Mouse (Mus musculus): ENCODE measurements around the gene Gpc6. TPM values are rescaled to one million over a fixed set of nuclear protein-coding genes. Genes with fewer than 3 reads are reported as not detected.

Gene Gpc6
- polyA plus RNA-seq, 1 experiment from 2014 or later, result 16.8 TPM

DNA sequence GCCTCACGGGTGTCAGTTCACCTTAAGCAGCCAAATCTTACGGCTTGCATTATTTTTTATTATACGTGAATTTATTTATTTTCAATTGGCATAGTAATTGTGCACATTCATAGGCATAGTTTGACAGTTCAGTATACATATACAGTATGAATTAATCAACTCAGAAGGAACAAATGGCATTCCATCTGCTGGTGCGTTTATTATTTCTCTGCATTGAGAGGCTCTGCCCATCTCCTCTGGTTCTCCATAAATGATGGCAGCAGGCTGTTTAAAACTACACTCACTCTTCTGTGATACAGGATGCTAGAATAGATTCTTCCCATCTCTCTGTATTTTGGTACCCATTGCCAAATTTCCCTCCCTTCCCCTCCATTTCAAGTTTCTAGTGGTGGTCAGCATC lies 16.7 kb downstream of the Gpc6 start:
- Histone ChIP-seq H3K4me2 (ENCODE audit: low read length) (no peak overlapping the region), H3K27me3 (ENCODE audit: control insufficient read depth, insufficient read depth, low read length) (no peaks in the 10 kb centered on the region), H3K4me3 (replicated peaks; ENCODE audit: low read depth, low read length) (no peak overlapping the region), H3K4me1 (ENCODE audit: control insufficient read depth, insufficient read depth, low read length) (no peaks in the 10 kb centered on the region), H3K9ac (replicated peaks; ENCODE audit: low read length) (no peak overlapping the region), H3K36me3 (ENCODE audit: control insufficient read depth, insufficient read depth, low read length) (no peaks in the 10 kb centered on the region), H3K9me3 (ENCODE audit: control insufficient read depth, low read length) (0 out of 2 replicates have a peak, but pooled peaks cover 4% of the 10 kb centered on the region), H3K27ac (replicated peaks; ENCODE audit: low read depth, low read length) (no peak overlapping the region)
- WGBS, result 90% methylated on average over 4 of the region's 4 CpGs
- no peak for ATAC-seq (ENCODE audit: low FRiP score, low TSS enrichment)
- no peak for DNase-seq

DNA sequence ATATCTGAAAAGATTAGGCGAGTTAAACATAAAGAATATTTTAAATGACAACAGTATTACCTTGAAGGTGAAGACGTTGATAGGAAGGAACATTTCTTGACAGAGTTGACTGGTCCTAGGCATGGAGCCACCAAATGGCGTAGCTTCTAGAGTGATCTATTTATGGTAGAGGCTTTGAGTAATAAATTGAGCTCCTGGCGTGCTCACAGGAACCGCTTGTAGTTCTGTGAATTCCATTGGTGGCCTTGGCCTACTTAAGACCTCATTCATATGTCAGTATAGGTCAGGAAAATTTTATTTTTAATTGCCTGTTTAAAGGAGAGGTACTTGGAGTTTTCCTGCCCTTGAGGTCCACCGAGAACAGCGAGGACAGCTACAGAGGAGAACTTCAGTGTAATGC lies 18.6 kb downstream of the Gpc6 start:
- no peak for DNase-seq
- no peaks in the 10 kb centered on the region for H3K4me1 ChIP-seq (ENCODE audit: control insufficient read depth, insufficient read depth, low read length)
- H3K4me2 ChIP-seq (ENCODE audit: low read length), result no peak overlapping the region
- H3K9me3 ChIP-seq (ENCODE audit: control insufficient read depth, low read length), result 0 out of 2 replicates have a peak, but pooled peaks cover 4% of the 10 kb centered on the region
- no peaks in the 10 kb centered on the region for H3K27me3 ChIP-seq (ENCODE audit: control insufficient read depth, insufficient read depth, low read length)
- H3K9ac ChIP-seq (replicated peaks; ENCODE audit: low read length), result no peak overlapping the region
- no peaks in the 10 kb centered on the region for H3K36me3 ChIP-seq (ENCODE audit: control insufficient read depth, insufficient read depth, low read length)
- no peak overlapping the region for H3K27ac ChIP-seq (replicated peaks; ENCODE audit: low read depth, low read length)
- H3K4me3 ChIP-seq (replicated peaks; ENCODE audit: low read depth, low read length), result no peak overlapping the region
- WGBS, result 97% methylated on average over 7 of the region's 7 CpGs
- ATAC-seq (ENCODE audit: low FRiP score, low TSS enrichment), result no peak

DNA sequence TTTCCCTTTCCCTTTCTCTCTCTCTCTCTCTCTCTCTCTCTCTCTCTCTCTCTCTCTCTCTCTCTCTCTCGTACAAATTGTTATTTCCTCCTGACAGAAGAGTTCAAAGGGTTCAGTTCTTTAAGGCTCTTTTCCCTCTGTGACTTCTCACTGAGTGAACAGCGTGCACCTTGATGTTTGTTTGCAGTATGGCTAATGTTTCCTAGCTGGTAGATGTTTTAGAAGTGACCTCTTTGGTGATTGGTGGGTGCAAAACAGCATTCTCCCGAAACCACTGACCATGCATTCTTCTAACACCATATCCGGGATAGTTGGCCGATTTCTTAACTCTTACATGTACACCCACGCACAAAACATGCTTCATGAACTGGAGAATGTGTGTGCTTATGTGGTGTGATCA lies 20.9 kb downstream of the Gpc6 start:
- WGBS, result 93% methylated on average over 6 of the region's 6 CpGs
- H3K4me2 ChIP-seq (ENCODE audit: low read length), result no peak overlapping the region
- no peak overlapping the region for H3K27ac ChIP-seq (replicated peaks; ENCODE audit: low read depth, low read length)
- H3K4me3 ChIP-seq (replicated peaks; ENCODE audit: low read depth, low read length), result no peak overlapping the region
- H3K27me3 ChIP-seq (ENCODE audit: control insufficient read depth, insufficient read depth, low read length), result no peaks in the 10 kb centered on the region
- no peaks in the 10 kb centered on the region for H3K36me3 ChIP-seq (ENCODE audit: control insufficient read depth, insufficient read depth, low read length)
- no peak for DNase-seq
- no peaks in the 10 kb centered on the region for H3K4me1 ChIP-seq (ENCODE audit: control insufficient read depth, insufficient read depth, low read length)
- 0 out of 2 replicates have a peak, but pooled peaks cover 4% of the 10 kb centered on the region for H3K9me3 ChIP-seq (ENCODE audit: control insufficient read depth, low read length)
- no peak overlapping the region for H3K9ac ChIP-seq (replicated peaks; ENCODE audit: low read length)
- ATAC-seq (ENCODE audit: low FRiP score, low TSS enrichment), result no peak

DNA sequence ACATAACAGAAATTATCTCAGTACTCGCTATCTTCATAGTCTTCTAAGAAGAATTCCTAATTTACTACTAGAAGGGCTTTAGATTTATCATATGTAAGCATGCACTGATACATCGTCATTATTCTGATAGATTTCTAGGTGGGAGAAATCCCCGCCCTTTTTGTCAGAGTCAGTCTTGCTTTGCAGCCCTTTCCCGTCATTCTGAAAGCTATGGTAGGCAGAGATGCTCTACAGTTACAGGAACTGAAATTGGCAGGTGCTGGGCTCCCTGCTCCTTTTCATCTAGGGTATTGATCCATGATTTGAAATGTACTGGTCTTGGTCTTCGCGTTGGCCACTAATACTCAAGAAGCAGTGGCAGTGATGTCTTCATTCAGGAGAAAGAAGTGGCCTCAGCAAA lies 22.3 kb downstream of the Gpc6 start:
- DNase-seq, result no peak
- Histone ChIP-seq H3K4me2 (ENCODE audit: low read length) (no peak overlapping the region), H3K36me3 (ENCODE audit: control insufficient read depth, insufficient read depth, low read length) (no peaks in the 10 kb centered on the region)

DNA sequence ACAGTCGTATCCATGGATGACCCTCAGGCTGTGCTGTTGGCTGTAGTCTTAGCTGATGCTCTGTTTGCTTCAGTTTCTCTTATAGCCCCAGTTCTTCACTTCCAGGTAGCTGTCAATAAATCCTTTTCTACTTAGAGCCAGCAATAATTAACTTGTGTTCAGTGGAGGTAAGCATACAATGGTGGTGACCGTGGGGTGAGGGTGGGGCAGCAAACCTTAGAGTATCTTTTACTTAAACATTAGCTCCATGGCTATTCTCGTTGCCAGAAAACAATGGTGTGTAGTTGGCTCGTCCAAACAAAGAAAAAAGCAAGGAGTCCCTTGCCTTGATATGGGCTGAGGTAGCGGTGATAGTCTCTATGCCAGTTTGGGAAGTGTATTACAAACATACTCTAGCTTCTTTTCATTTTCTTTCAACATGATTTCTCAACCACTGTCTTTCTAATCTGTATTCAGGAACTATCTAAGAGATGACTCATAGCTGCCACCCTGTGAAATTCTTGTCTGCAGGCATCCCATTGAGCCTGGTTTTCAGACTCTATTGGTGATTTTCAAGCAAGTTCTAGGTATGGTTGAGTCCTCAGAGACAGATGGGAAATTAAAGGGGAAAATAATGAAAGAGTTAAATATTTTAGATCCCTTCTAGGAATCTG lies 22.9 kb downstream of the Gpc6 start:
- ATAC-seq (ENCODE audit: low FRiP score, low TSS enrichment) (no peak), DNase-seq (no peak)
- Histone ChIP-seq H3K27ac (replicated peaks; ENCODE audit: low read depth, low read length) (no peak overlapping the region), H3K4me2 (ENCODE audit: low read length) (no peak overlapping the region), H3K9me3 (ENCODE audit: control insufficient read depth, low read length) (peaks cover 8% of the 10 kb centered on the region; the same call in 1 of the 2 replicates), H3K36me3 (ENCODE audit: control insufficient read depth, insufficient read depth, low read length) (no peaks in the 10 kb centered on the region), H3K4me3 (replicated peaks; ENCODE audit: low read depth, low read length) (no peak overlapping the region), H3K27me3 (ENCODE audit: control insufficient read depth, insufficient read depth, low read length) (no peaks in the 10 kb centered on the region), H3K4me1 (ENCODE audit: control insufficient read depth, insufficient read depth, low read length) (no peaks in the 10 kb centered on the region), H3K9ac (replicated peaks; ENCODE audit: low read length) (no peak overlapping the region)
- 94% methylated on average over 5 of the region's 5 CpGs for WGBS

More for the DNA sequence above, 22.3 kb downstream of the Gpc6 start:
- Histone ChIP-seq H3K4me3 (replicated peaks; ENCODE audit: low read depth, low read length) (no peak overlapping the region), H3K9me3 (ENCODE audit: control insufficient read depth, low read length) (peaks cover 7% of the 10 kb centered on the region; the same call in 1 of the 2 replicates), H3K9ac (replicated peaks; ENCODE audit: low read length) (no peak overlapping the region), H3K27ac (replicated peaks; ENCODE audit: low read depth, low read length) (no peak overlapping the region), H3K27me3 (ENCODE audit: control insufficient read depth, insufficient read depth, low read length) (no peaks in the 10 kb centered on the region), H3K4me1 (ENCODE audit: control insufficient read depth, insufficient read depth, low read length) (no peaks in the 10 kb centered on the region)
- 95% methylated on average over 6 of the region's 6 CpGs for WGBS
- ATAC-seq (ENCODE audit: low FRiP score, low TSS enrichment), result no peak

DNA sequence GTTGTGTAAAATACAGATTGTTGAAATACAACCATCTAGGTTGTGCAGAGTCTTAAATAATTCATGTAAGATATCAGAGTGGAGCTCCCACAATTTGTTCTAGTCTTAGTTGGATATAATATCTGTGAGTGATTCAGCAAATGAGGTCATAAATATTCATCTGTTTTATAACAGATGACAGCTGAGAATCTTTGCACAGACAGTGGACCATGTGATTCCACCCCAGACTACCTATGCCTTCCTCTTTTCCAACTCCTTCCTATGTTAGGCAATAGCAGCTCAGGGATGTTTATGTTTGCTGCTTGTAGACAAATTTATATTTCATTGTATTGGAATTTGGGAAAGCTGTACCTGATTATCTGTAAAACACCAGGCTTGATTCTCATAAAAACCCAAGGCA lies 32.0 kb downstream of the Gpc6 start:
- Histone ChIP-seq H3K36me3 (ENCODE audit: control insufficient read depth, insufficient read depth, low read length) (no peaks in the 10 kb centered on the region), H3K4me3 (replicated peaks; ENCODE audit: low read depth, low read length) (no peak overlapping the region), H3K4me2 (ENCODE audit: low read length) (no peak overlapping the region), H3K9me3 (ENCODE audit: control insufficient read depth, low read length) (peaks cover 4% of the 10 kb centered on the region; the same call in 1 of the 2 replicates), H3K27ac (replicated peaks; ENCODE audit: low read depth, low read length) (no peak overlapping the region), H3K4me1 (ENCODE audit: control insufficient read depth, insufficient read depth, low read length) (no peaks in the 10 kb centered on the region), H3K27me3 (ENCODE audit: control insufficient read depth, insufficient read depth, low read length) (no peaks in the 10 kb centered on the region), H3K9ac (replicated peaks; ENCODE audit: low read length) (no peak overlapping the region)
- ATAC-seq (ENCODE audit: low FRiP score, low TSS enrichment), result no peak
- DNase-seq, result no peak

DNA sequence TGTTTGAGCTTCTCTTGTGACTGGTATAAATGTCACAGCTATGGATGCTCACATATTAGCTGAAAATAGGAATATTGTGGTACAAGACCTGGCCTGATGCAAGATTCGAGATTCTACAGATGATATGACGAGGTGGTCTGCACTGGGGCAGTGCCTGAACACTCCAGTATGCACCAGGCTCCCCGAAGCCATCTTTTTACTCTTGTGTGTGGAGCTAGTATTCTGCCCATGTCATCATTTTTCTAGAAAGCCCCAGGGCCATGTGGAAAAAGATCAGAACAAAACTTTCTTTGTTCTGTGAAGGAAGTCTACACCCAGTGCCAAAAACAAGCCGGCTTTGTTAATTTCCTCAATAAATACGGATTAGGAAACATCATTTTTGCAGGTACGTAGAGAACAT lies 39.7 kb downstream of the Gpc6 start:
- no peaks in the 10 kb centered on the region for H3K36me3 ChIP-seq (ENCODE audit: control insufficient read depth, insufficient read depth, low read length)
- no peak overlapping the region for H3K27ac ChIP-seq (replicated peaks; ENCODE audit: low read depth, low read length)
- no peak for ATAC-seq (ENCODE audit: low FRiP score, low TSS enrichment)
- no peak overlapping the region for H3K4me3 ChIP-seq (replicated peaks; ENCODE audit: low read depth, low read length)
- no peaks in the 10 kb centered on the region for H3K27me3 ChIP-seq (ENCODE audit: control insufficient read depth, insufficient read depth, low read length)
- no peaks in the 10 kb centered on the region for H3K4me1 ChIP-seq (ENCODE audit: control insufficient read depth, insufficient read depth, low read length)
- 89% methylated on average over 6 of the region's 6 CpGs for WGBS
- H3K9me3 ChIP-seq (ENCODE audit: control insufficient read depth, low read length), result no peaks in the 10 kb centered on the region
- no peak overlapping the region for H3K9ac ChIP-seq (replicated peaks; ENCODE audit: low read length)
- DNase-seq, result no peak
- H3K4me2 ChIP-seq (ENCODE audit: low read length), result no peak overlapping the region

DNA sequence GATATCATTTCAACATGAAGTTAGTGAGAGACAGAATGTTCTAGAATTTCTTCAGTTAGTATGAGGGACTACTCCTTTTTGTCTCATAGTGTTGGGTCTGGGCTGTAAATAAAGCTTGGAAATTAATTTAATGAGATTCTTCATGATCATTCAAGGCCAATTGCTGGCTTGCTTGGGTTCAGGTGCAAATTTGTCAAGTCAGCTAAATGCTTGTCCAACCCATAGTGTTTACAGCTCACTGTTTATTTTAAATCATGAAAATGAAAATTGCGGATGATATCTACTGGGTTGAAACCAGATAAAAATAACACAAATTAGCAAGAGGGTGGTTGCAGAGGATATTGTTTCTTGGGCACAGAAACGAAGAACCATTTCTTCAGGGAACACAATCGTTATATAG lies 49.6 kb downstream of the Gpc6 start:
- 94% methylated on average over 3 of the region's 3 CpGs for WGBS

DNA sequence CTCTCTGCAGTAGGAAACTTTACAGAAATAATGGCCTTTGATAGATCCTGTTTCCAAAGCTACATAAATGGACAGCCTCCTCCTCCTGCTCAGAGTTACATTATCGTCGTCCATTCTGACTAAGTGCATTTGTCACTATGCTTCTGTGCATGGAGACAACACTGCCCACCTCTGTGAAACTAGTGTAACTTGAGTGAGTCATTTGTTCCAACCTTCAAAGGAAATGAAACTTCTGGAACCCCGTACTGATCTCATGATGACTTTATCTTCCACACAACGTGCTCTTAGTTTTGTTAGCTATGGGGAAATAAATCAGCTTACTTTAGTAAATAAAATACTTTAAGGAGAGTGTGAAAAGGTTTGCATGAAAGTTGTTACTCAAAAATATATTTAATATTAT lies 50.1 kb downstream of the Gpc6 start:
- ATAC-seq (ENCODE audit: low FRiP score, low TSS enrichment) (no peak), DNase-seq (no peak)
- WGBS, result 75% methylated on average over 4 of the region's 4 CpGs
- H3K36me3 ChIP-seq (ENCODE audit: control insufficient read depth, insufficient read depth, low read length), result no peaks in the 10 kb centered on the region
- no peaks in the 10 kb centered on the region for H3K9me3 ChIP-seq (ENCODE audit: control insufficient read depth, low read length)
- no peaks in the 10 kb centered on the region for H3K27me3 ChIP-seq (ENCODE audit: control insufficient read depth, insufficient read depth, low read length)
- H3K4me2 ChIP-seq (ENCODE audit: low read length), result no peak overlapping the region
- H3K27ac ChIP-seq (replicated peaks; ENCODE audit: low read depth, low read length), result no peak overlapping the region
- H3K9ac ChIP-seq (replicated peaks; ENCODE audit: low read length), result no peak overlapping the region
- H3K4me1 ChIP-seq (ENCODE audit: control insufficient read depth, insufficient read depth, low read length), result no peaks in the 10 kb centered on the region
- no peak overlapping the region for H3K4me3 ChIP-seq (replicated peaks; ENCODE audit: low read depth, low read length)

More for the DNA sequence above, 49.6 kb downstream of the Gpc6 start:
- Histone ChIP-seq H3K27ac (replicated peaks; ENCODE audit: low read depth, low read length) (no peak overlapping the region), H3K27me3 (ENCODE audit: control insufficient read depth, insufficient read depth, low read length) (no peaks in the 10 kb centered on the region), H3K4me2 (ENCODE audit: low read length) (no peak overlapping the region), H3K4me3 (replicated peaks; ENCODE audit: low read depth, low read length) (no peak overlapping the region), H3K9me3 (ENCODE audit: control insufficient read depth, low read length) (no peaks in the 10 kb centered on the region), H3K9ac (replicated peaks; ENCODE audit: low read length) (no peak overlapping the region), H3K36me3 (ENCODE audit: control insufficient read depth, insufficient read depth, low read length) (no peaks in the 10 kb centered on the region), H3K4me1 (ENCODE audit: control insufficient read depth, insufficient read depth, low read length) (no peaks in the 10 kb centered on the region)
- no peak for ATAC-seq (ENCODE audit: low FRiP score, low TSS enrichment)
- DNase-seq, result no peak

Data from midbrain, embryonic 14.5 days (tissue).